Mouse (Mus musculus): ENCODE results near the gene Il11ra1. TPM values are rescaled to one million over a fixed set of nuclear protein-coding genes. Genes with fewer than 3 reads are reported as not detected.
A peak's percentile ranks its signal among the peaks of the same experiment; 100 is the strongest.
"Not testable (repeated sequence)": the region's sequence is repeated elsewhere in the genome, so short reads cannot be mapped to it uniquely, and the experiment has no call there.

The Il11ra1 gene
- total RNA-seq, 2 experiments from 2014 or later, result 83.8 to 95.0 TPM

DNA sequence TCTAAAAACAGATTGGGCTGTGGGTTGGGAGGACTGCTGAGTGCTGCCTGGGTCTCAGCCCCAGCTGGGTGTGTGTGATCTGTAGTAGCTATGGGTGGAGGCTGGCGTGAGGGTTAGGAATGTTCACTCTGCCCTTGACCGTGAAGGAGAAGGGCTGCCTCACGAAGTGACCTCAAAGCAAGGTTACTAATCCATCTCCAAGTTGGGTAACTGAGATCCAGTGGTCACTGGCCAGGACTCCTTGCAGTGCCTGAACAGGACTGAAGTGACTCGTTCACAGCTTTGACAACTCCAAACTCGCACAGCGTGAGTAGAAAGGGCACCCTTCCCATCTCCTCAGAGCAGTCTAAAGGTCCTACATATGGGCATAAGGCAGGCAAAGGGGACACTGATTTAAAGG, 20.9 kb upstream of the Il11ra1 start:
- DNase-seq (ENCODE audit: low spot score in 2 of 2), result peak in 1 of 2 experiments; percentile 32

GRCm38 (mm10) chr4:41679291-41679690, 20.5 kb upstream of the Il11ra1 start:
- DNase-seq (ENCODE audit: low spot score in 2 of 2), result no peak

GRCm38 (mm10) chr4:41681176-41681575, 18.6 kb upstream of the Il11ra1 start:
- DNase-seq (ENCODE audit: low spot score in 2 of 2), result no peak

DNA sequence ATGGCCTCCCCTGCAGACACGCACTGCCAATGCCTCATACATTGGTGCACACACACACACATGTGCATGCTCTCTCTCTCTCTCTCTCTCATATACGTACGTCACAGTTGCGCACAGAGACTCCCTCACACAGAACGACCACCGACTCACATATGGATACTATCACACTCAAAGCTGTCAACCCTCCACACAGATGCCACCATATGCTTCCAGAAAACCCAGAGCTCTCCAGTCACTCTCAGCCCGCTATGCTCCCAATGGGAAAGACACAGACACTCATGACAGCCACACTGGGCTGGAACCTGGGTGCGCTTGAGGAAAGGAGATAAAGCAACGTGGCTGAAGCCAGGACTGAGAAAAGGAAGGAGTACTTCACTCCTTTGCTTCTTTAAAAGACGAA, 17.8 kb upstream of the Il11ra1 start:
- no peak for DNase-seq (ENCODE audit: low spot score in 2 of 2)

DNA sequence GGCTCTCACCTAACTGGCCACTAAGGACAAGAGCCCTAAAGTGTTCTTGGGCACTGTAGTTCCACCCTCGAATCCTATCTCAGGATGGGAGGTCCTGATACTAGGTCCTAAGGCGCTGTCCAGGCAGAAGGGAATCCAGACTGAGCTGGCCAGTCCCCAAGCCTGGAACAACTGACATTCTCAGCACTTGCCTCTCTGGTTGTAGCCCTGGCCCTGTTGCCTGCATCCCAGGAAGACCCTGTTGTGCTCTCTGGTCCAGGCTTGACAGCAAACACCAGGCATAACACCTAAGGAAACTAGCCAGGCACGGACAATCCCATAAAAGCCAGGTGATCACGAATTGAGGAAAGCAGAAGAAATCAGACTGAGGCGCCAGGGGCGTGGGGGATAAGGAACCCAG, 17.0 kb upstream of the Il11ra1 start:
- no peak for DNase-seq (ENCODE audit: low spot score in 2 of 2)

- DNase-seq (ENCODE audit: low spot score in 2 of 2), result not testable (repeated sequence)
Measured at GRCm38 (mm10) chr4:41683303-41683702, 16.5 kb upstream of the Il11ra1 start.

DNA sequence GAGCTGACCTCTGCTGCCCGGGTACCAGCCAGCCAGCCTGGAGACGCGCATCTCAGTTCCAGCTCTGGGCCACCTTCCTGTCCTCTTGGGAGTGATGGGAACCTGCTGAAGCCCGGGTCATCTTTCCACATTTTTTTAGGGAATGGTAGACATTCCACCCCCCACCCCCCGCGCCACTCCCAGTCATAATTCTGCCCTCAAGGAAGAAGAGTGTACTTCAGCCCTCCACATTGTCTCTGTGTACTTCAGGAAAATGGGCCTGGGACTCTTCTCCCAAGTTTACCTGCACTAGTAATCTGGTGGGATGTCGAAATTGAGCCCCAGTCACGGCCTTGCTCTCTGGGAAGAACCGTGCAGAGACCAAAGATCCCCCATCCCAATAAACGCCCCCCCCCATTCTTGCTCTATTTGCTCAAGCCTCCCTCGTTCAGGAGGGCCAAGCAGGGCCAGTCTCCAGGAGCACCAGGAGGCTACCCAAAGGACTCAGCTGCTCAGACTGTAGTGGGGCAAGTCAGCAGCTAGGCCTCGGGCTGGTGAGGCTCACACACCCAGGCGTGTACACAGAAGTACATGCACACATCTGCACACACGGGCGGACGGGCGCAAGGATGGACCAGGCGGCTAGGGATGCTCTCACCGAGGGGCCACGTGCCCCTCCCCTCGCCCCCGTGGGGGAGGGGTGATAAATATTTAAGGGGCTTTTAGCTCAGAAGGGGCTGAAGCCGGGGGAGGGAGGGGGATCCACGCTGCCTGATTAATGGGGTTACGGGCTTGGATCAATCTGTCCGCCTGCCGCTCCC, 15.5 kb upstream of the Il11ra1 start:
- not testable (repeated sequence) for DNase-seq (ENCODE audit: low spot score in 2 of 2)

GRCm38 (mm10) chr4:41684931-41685453, 14.8 kb upstream of the Il11ra1 start:
- not testable (repeated sequence) for DNase-seq (ENCODE audit: low spot score in 2 of 2)

- DNase-seq (ENCODE audit: low spot score in 2 of 2), result not testable (repeated sequence)
Measured at GRCm38 (mm10) chr4:41685882-41686492, 13.8 kb upstream of the Il11ra1 start.

DNA sequence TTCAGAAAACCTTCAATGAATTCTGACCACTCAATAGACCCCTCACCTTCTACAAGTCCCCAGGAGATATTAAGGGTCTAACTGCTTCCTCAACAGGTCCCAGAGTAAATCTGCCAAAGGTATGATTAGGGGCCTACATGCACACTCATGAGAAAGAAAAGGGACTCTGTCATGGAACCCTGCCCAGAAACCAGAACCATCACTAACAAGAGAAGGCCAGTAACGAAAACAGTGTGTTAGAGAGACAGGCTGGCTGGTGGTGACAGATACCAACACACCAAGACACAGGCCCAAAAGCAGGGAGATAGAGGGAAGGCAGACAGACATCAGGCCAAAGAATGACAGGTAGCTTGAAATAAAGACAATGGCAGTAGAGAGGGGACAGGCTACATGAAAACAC, 11.2 kb upstream of the Il11ra1 start:
- DNase-seq (ENCODE audit: low spot score in 2 of 2), result not testable (repeated sequence)

DNA sequence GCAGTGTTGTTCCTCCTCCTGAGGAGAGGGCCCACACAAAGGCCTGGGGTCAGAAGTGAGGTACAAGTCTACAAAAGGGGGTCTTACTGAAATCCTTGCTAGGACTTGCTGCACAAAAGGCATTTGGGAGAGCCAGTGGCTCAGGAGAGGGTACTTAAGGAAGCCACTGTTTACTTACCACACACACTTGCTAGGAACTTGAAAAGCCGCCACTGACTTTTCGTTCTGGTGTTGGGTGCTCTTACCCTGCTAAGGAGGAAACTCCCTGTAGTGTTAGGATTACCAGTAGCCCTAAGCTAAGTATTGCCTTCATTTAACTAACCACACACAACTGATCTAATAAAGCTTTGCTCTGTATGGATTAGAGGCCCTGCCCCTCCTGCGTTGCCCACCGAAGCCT, 9.8 kb upstream of the Il11ra1 start:
- DNase-seq (ENCODE audit: low spot score in 2 of 2), result not testable (repeated sequence)

DNA sequence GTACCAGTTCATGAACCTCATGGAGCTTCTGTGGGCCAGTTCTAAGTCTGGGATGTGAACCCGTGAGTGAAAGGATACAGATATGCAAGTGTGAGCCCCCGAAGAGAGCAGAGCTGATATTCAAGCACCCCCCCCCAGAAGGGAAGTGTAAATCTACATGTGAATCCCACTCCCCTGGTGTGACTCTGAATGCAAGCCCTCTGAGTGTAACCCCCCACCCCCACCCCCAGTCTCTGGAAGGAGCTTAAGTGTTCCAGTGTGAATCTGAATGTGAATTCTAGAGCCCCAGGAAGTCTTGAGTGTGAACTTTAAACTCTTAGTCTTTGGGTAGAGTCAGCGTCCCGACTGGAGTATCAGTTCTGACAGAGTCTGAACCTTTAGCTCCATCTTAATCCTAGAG, 6.3 kb upstream of the Il11ra1 start:
- not testable (repeated sequence) for DNase-seq (ENCODE audit: low spot score in 2 of 2)

- peak in 1 of 2 experiments; percentile 23 for DNase-seq (ENCODE audit: low spot score in 2 of 2)
Measured at GRCm38 (mm10) chr4:41695800-41696199, 4.0 kb upstream of the Il11ra1 start.

GRCm38 (mm10) chr4:41696452-41696851, 3.3 kb upstream of the Il11ra1 start:
- DNase-seq (ENCODE audit: low spot score in 2 of 2), result not testable (repeated sequence)

DNA sequence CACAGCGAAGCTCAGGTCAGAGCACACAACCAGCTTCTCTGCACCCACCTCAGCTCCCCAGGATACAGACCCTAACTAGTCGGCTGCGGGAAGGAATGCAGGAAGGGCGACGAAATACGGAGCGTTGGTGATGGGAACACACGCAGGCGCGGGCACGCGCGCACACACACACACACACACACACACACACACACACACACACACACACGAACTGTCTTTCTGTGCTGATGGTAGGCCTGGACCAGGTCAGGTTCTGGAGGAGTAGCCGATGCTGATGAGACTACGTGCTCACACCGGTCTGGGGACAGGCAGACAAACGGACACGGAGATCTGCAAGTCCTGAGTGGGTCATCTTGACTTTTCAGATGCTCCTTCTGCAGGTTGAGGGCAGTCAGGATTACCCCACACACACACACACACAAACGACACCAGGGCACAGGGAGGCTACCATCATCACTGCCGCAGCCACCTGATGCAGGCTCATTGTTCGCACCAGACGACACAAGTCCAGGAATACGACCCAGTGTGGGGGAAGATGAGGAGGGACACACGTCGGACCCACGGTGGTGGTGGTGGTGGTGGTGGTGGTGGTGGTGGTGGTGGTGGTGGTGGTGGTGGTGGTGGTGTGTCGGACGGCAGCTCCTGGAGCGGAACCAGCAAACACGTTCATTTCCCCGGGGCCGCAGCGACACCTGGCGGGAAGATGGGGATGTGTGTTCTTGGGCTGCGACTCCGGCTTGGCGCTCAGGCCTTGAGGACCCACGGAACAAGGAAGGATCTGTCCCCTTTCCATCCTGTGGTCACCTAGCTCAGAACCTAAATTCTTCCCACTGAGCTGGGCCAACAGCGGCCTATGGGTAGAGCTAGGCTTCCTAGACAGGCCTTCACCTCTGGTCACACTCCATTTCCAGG, 2.6 kb upstream of the Il11ra1 start, which contains the start of gene Cntfr:
Gene Cntfr, minus strand, starts transcription at position 160 of the 912 bp plus-strand sequence.
- peak; percentile 90 for DNase-seq (ENCODE audit: low spot score in 2 of 2)

DNA sequence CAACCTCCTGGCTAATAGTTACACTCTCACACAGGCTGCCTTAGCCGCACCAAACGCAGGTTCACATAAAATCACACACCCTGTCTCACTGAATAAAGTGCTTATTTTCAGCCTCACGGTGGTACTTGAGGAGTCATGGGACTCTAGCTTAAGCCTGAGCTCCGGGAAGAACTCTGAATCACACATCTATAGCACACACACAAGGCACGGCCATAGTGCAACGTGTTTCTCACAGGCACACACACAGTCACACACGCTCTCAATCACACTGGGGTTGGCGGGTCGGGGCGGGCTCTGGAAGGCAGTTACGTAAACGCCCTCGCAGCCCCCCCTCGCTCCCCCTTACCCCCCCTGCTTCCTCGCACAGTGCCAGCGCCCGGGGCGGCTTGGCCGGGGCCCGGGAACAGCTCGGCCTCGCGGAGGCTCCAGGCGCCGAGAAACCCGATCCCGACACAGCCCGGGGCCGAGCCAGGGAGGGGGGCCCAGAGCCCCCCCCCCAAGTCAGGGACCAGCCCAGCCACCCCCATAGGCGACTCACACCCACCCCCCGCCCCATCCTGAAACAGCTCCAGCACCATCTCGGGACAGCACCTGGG, 1.3 kb upstream of the Il11ra1 start:
- not testable (repeated sequence) for DNase-seq (ENCODE audit: low spot score in 2 of 2)

DNA sequence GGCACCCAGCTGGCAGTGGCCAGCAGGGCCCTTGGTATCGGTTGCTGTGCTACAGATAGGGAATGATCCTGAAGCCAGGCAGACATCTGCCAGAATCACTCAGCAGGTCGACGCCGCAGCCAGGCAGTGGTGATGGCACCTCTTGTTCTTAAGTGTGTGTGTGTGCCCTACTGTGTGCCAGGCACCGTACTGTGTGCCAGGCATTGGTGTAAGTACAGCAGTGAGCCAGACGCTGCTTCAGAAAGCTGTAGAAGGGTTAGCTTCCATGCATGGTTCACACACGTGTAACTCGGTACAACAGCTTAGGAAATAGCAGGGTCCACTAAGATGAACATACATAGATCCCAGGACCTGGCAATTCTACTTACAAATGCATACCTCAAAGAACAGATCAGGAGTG, 435 bp downstream of the Il11ra1 start:
- DNase-seq (ENCODE audit: low spot score in 2 of 2), result not testable (repeated sequence)

DNA sequence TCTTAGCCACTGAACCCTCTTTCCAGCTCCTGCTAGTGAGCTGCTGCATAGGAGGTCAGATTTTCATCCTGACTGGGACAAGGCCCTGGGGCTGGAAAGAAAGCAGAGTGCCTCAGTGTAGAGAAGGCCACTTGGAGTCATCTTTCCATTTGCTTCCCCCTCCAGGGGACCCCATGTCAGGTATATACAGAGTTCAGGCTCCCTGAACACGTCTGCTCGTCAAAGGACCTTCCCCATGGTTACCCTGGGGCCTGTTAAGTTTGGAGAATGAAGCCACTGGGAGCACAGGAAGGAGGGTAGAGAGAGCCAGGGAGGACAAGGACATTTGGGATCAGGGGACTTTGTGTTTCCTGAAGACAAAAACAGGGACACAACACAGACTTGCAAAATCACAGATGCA, 2.4 kb downstream of the Il11ra1 start:
- DNase-seq (ENCODE audit: low spot score in 2 of 2), result not testable (repeated sequence)

DNA sequence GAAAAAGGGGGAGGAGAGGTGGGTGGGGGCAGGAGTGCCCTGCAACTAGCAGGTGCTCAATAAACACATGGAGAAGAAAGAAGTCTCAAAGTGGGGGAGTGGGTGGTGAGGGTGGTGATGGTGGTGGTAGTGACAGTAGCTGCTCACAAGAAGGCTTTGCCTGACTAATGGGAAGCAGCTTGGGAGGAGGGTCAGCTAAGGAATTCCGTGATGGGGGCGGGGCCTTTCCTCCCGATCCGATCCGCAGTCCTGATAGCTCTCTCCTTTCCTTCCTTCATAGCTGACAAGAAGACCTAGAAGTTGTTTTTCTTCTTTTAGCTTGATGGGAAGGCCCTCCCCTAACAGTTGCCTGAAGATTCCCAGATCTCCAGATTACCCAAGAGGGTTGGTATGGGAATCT, 4.9 kb downstream of the Il11ra1 start:
- no peak for DNase-seq (ENCODE audit: low spot score in 2 of 2)

- no peak for DNase-seq (ENCODE audit: low spot score in 2 of 2)
Measured at GRCm38 (mm10) chr4:41705922-41706754, 6.3 kb downstream of the Il11ra1 start.
